Mouse (Mus musculus): ENCODE measurements at regions not wholly inside any gene's neighbourhood (a gene's known extent, or its start where the extent isn't known, plus 50 kb on each side); places are given as distances from the start of the nearest gene placed in this dataset.

- TF ChIP-seq POLR2A (IDR thresholded peaks at IDR 0.05; ENCODE audit: insufficient read depth, low read length), result no peak
- no peak for TF ChIP-seq CTCF (IDR thresholded peaks at IDR 0.05; ENCODE audit: low read depth, low read length)
These were observed 246.7 kb downstream of the H2al1j start for GRCm38 (mm10) chrX:11574354-11574753.
